8 mouse cellular contexts compared by ENCODE assay signal in genomic region chr11:105589877-105590641, GRCm38 (mm10). TPM values are rescaled to one million over a fixed set of nuclear protein-coding genes. Genes with fewer than 3 reads are reported as not detected.
DNase-seq lines count a peak whose midpoint lies in the region; ATAC-seq lines count a peak whose summit lies in the region.

Tanc2 (plus strand) TSS chr11:105589986.

- ATAC-seq in hindbrain, embryonic 16.5 days = peak; percentile 86

- H3K4me2 ChIP-seq in hindbrain, embryonic 16.5 days (ENCODE audit: low read length) = peak within 1 kb of the TSS; percentile 65

- H3K4me1 ChIP-seq in hindbrain, embryonic 16.5 days (ENCODE audit: control insufficient read depth, insufficient read depth, low read depth, low read length) = peaks cover 5% of the 10 kb centered on the region; the same call in 1 of the 2 replicates
- H3K4me1 ChIP-seq in megakaryocyte, embryonic 14.5 days = peaks cover 28% of the 10 kb centered on the region

- peak within 1 kb of the TSS; percentile 95 for H3K4me3 ChIP-seq in hindbrain, embryonic 16.5 days (ENCODE audit: low read length)
- peak within 1 kb of the TSS; percentile 99 for H3K4me3 ChIP-seq in megakaryocyte, embryonic 14.5 days (replicated peaks)

- peak within 1 kb of the TSS; percentile 96 for H3K9ac ChIP-seq in hindbrain, embryonic 16.5 days (ENCODE audit: low read depth, low read length)

- H3K27ac ChIP-seq in hindbrain, embryonic 16.5 days (ENCODE audit: low read depth, low read length) = peak within 1 kb of the TSS; percentile 97

- DNase-seq in retina, postnatal 7 days (ENCODE audit: low read depth, low spot score) = peak; percentile 13
- no peak for DNase-seq in retina, postnatal 1 day
- DNase-seq in cerebellum, postnatal 25 days = peak; percentile 50 to 76
- peak; percentile 13 to 36 for DNase-seq in gastrocnemius, adult 8-10 months (ENCODE audit: low spot score in 2 of 2)
- DNase-seq in left cerebral cortex, postnatal 10 days (ENCODE audit: extremely low spot score in 1 of 2, low spot score in 2 of 2) = peak; percentile 23 to 80
- peak; percentile 22 to 69 for DNase-seq in spleen, postnatal 4 days (ENCODE audit: low spot score in 2 of 2)

- under 1% methylated on average over 55 of the region's 87 CpGs for WGBS in hindbrain, embryonic 16.5 days

- H3K36me3 ChIP-seq in hindbrain, embryonic 16.5 days (ENCODE audit: control insufficient read depth, insufficient read depth, low read length) = no peaks in the 10 kb centered on the region
- no peaks in the 10 kb centered on the region for H3K36me3 ChIP-seq in megakaryocyte, embryonic 14.5 days (replicated peaks; ENCODE audit: low read length)

- H3K27me3 ChIP-seq in hindbrain, embryonic 16.5 days (replicated peaks; ENCODE audit: control insufficient read depth, insufficient read depth, low read length) = no peaks in the 10 kb centered on the region
- peaks cover 3% of the 10 kb centered on the region for H3K27me3 ChIP-seq in megakaryocyte, embryonic 14.5 days (replicated peaks)

- H3K9me3 ChIP-seq in hindbrain, embryonic 16.5 days (ENCODE audit: control insufficient read depth, low read length) = no peaks in the 10 kb centered on the region
- H3K9me3 ChIP-seq in megakaryocyte, embryonic 14.5 days = peaks cover 11% of the 10 kb centered on the region

- intact Hi-C loops in left cerebral cortex, postnatal 10 days (cut with DNase I) = loop anchor here (2.0 to 10.0 kb wide), 4 partner anchors 93 to 315 kb away; no protein-coding TSS in a partner anchor

RNA-seq across cellular contexts. Expression of gene Tanc2, which starts in this region (rescaled TPM):
- 10 to 100 TPM in 1 of 4 experiments, 1 to 10 TPM in 3; 7.0 to 11.0 (median 8.3) TPM for total RNA-seq in gastrocnemius, adult 8-10 months (2022)
- polyA plus RNA-seq in hindbrain, embryonic 16.5 days (2015; fragmentation: Nextera tagmentation; extraction: Ambion mirVana) = 37.1 and 39.3 TPM in 2 replicates
- 100 to 1,000 TPM; 247 to 268 TPM for total RNA-seq in left cerebral cortex, postnatal 10 days (2021)
- 0.97 and 1.4 TPM in 2 replicates for polyA plus RNA-seq in megakaryocyte, embryonic 14.5 days (2012; ENCODE audit: insufficient read depth, low replicate concordance)

Comparison
In these comparisons a context has a peak if more than half of its experiments do, and no peak if none do; other contexts are left out.
1. RNA of gene Tanc2 (total RNA-seq): 247 to 268 TPM in left cerebral cortex, postnatal 10 days; 7.0 to 11.0 TPM in gastrocnemius, adult 8-10 months; every median in the first group is over 10 times any median in the second.
2. RNA of gene Tanc2 (polyA plus RNA-seq): 37.1 to 39.3 TPM in hindbrain, embryonic 16.5 days; 0.97 to 1.4 TPM in megakaryocyte, embryonic 14.5 days; every median in the first group is over 10 times any median in the second.